Mouse (Mus musculus) brain, embryonic 18.5 days (tissue): ENCODE data around the gene Atg101.
"Not testable (repeated sequence)": the region's sequence is repeated elsewhere in the genome, so short reads cannot be mapped to it uniquely, and the experiment has no call there.

ENCODE experiments used
- DNase-seq: peaks from one replicate; pipeline ENCODE4 v3.0.0-alpha.2; 2012; ENCODE audit warnings: low read depth, low spot score

Atg101 gene

DNA sequence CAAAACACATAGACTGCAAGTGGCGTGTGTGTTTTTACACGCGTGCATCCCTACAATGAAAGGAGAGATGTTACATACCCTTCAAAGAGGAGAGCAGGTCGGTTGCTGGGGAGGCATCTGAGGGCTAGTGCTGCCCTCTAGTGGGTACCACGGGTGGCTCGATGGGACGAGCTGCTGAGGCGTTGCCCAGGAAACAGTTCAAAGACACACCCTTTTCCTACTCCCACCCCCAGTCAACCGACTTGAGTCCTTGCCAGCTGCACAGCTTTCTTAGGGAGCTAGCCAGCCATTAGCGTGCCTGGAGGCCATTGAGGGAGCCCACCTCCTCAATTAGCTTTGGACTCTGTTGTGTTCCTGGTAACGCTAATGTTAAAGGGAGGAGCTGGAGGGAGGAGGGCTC, 31.8 kb downstream of the Atg101 start:
- DNase-seq: peak; percentile 73

DNA sequence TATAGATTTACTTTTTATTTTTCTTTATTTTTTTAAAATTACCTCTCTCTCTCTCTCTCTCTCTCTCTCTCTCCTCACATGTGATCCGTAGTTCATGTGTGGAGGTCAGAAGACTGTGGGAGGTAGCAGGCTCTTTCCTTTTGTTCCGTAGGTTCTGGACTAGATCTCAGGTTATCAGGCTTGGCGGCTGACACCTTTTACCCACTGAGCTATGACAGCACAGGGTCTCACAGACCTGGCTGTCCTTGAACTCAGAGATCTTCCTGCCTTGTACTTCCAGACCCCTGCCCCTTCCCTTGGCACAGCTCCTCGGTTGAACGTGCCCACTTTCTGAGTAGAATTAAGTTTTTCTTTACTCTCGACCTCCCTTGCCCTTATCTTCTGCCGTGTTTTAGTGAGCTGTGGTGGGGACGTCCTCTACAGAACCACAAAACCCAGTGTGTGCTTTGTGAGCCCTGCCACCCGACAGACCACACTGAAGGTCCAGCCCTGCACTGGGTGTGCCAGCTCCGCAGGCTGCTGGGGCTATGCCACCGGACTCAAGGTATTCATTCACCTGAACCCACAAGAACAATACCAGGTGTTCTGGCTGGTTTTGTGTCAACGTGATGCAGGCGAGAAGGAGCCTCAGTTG, 32.3 kb downstream of the Atg101 start:
- no peak for DNase-seq

DNA sequence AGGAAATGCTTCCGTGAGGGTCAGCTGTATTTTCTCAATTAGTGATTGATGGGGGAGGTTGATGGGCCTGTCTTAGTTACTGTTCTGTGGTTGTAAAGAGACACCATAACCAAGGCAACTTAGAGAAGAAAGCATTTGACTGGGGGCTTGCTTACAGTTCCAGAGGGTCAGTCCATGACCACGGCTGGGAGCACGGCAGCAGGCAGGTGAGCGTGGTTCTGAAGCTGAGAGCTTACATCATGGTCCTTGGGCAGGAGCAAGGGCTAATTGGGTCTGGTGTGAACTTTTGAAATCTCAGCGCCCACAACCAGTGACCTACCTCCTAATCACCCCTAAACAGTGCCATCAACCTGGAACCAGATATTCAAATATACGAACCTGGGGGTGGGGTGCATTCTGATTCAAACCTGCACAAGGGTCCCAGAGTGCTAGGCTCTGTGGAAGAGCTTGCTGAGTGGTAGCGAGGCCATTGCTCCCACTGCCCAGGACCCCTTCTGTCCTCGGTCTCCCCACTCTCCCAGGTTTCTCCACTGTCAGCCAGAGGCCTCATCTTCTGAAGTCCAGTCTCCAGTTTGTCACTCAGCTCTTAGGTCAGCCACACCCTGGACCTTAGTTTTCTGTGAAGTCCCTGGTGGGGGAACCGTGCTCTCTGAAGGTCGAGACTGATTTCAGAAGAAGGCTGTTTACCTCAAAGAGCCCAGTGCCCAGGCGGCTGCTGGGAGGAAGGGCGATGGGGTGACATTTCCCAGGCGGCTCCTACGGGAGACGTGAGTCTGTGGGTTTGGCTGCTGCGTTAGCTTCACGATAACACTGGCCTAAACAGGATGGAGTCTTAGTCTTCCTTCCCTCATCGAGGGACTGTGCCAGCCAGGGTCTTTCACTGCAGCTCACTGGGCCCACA, 33.1 kb downstream of the Atg101 start:
- DNase-seq: no peak

DNA sequence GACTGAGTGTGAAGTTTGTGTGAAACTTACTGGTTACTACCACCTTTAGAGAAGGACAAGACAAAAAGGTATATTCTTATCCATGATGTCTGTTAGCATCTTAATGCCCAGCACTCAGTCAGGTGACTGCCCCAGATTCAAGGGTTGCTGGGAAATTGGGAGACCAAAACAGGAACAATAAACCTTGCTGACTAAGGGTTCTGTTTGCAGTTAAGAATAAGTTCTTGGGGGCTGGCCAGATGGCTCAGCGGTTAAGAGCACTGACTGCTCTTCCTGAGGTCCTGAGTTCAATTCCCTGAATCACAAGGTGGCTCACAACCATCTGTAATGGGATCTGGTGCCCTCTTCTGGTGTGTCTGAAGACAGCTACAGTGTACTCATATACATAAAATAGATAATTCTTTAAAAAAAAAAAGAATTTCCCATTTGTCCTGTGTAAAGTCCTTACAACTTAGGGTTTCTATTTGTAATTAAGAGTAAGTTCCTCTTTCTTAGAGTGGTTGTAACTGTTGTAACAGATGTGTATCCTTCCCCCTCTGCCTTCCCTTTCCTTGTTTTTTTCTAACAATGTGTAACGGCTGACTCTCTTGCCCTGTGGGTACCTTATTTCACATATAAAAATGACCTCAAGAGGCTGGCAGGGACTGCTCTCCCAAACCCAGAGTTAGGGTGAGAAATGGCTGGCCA, 33.9 kb downstream of the Atg101 start:
- no peak for DNase-seq

DNA sequence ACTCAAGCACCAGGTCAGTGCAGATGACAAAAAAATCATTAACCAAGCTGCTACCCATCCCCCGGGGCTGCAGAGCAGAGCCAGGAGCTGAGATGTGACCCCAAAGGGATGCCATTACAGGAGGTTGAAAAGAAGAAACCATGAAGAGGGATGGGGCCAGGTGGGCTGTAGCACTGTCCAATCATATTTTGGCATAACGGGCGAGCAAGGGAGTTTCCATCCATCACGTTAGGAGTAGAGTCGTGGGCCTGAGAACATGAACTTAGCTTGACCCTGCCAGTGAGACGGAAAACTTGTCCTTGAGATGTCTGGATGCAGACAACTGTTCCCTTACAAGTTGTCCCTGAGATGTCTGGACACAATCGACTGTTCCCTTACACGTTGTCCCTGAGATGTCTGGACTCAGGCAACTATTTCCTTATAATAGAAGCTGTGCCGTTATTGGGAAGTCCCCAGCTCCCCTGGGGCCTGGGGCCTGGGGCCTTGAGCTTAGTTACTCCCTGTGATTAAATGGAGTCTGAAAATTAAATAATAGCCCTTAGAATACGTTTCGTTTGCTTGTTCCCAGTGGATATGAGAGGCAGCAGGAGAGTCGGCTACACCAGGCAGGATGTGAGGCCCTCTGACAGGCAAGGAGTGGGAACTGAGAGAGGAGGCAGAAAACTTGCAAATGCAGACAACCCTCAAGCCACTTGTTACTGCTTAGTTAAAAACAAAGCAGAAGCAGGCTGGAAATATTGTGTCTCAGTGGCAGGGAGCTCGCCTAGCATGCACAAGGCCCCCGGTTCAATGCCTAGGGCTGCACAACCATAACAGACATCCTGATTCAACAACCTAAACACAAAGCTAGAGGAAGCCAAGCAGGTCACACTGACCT, 35.1 kb downstream of the Atg101 start:
- no peak for DNase-seq

DNA sequence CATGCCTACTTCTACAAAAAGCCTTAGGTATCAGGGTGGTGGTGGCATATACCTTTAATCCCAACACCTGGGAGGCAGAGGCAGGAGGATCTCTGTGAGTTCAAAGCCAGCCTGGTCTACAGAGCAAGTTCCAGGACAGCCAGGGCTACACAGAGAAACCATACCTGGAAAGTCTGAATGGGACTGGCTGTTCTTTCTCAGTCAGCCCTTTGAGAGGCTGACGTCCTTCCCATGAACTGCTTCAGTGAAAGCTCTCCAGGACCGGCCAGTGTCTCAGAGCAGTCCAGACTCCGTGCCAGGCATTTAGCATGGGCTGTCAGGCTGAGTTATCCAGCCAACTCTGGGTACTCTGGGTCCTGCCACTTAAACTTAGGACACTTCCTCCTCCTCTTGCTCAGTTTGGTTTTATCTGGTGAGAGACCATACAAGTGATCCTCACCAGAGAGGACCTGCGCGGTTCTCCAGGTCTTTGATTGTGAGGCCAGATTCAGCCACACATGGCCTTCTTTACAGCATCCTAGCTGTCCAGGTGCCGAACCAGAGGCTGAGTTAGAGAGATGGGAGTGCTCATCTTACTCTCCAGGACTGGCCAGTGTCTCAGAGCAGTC, 36.0 kb downstream of the Atg101 start:
- DNase-seq: no peak

DNA sequence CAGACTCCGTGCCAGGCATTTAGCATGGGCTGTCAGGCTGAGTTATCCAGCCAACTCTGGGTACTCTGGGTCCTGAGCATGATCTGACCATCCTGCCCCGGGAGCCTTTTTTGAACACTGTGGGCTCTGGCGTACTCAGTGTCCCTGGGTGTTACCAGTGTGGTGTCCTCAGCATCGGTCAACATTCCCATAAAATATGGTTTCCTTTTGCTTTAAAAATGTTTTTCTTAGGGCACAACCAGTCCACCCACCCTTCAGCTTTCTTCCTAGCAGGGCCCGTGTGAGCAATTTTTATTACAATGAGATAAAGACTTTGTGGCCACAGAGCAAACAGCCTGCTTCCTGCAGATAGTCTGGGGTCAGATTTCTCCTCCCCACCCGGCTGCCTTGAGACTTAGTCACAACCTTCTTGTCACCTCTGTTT, 36.6 kb downstream of the Atg101 start:
- DNase-seq: no peak

DNA sequence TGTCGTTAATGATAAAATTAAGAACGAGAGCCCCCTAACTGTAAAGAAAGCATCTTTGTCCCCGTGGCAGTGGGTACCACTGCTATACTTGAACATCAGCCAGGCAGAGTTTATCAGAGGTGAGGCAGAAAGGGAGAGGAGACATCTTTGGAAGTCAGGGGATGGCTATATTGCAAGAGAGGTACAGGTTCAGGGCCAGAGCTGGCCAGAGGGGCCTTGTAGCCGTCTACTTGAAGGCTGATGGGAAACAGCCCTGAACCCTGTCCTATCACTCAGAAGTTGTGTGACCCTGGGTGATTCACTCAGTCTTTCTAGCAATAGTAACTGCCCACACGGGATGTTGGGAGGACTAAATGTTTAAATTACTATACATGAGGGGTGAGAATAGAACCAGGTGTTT, 37.1 kb downstream of the Atg101 start:
- DNase-seq: no peak

DNA sequence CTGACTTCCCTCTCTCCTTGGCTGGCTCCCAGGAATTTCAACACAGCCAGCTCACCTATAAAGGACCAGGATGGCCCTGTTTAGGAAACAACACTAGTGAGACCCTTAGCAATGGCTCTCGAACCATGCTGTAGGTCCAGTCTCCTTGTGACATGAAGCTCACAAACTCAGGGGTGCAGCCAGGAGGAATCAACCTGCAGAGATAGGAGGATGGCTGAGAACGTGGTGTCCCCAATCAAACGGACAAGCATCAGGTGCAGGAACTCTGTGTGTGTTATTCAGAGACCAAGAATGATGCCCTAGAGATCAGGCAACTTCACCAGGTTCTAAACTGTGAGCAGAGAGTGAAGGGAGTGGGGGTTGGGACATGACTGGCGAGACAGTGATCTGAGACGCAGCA, 38.0 kb downstream of the Atg101 start:
- DNase-seq: no peak

DNA sequence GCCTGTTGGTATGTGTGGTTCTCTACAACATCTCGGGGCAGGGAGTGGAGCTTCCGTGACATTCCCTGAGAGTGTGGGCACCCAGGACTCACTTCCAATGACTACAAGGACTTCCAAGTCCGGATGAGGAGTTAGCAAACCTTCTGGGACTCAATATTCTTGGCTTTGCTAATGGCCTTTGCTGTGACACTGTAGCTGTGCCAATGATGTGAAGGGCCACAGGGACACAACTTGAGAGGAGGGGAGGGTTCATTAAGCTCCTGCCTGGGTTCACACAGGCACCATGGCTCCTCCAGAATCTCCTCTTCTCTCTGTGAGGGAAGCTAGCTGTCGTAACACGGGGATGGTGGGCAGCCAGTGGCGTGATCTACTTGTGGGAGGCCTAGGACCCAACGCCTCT, 38.6 kb downstream of the Atg101 start:
- no peak for DNase-seq

DNA sequence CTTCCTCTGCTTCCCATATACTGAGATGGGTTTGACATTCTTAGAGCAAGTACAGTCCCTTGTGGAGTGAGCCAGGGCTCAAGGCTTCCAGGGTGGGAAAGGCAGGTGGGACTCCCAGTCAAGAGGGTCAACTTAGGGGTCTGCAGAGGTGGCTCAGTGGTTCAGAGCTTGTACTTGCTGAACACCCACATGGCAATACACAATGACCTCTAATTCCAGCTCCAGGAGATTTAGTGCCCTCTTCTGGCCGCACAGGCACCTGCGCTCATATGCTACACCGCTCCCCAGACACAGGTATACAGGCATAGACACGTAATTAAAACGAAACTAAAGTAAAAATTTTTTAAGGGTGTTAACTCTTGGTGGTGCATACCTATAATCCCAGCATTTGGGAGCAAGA, 39.4 kb downstream of the Atg101 start:
- DNase-seq: no peak

DNA sequence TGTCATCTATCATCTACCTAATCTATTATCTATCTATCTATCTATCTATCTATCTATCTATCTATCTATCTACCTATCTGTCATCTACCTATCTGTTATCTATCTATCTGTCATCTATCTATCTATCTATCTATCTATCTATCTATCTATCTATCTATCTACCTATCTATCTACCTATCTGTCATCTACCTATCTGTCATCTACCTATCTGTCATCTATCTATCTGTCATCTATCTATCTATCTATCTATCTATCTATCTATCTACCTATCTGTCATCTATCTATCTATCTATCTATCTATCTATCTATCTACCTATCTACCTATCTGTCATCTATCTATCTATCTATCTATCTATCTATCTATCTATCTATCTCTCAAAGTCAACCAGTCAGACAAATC, 40.3 kb downstream of the Atg101 start:
- not testable (repeated sequence) for DNase-seq

DNA sequence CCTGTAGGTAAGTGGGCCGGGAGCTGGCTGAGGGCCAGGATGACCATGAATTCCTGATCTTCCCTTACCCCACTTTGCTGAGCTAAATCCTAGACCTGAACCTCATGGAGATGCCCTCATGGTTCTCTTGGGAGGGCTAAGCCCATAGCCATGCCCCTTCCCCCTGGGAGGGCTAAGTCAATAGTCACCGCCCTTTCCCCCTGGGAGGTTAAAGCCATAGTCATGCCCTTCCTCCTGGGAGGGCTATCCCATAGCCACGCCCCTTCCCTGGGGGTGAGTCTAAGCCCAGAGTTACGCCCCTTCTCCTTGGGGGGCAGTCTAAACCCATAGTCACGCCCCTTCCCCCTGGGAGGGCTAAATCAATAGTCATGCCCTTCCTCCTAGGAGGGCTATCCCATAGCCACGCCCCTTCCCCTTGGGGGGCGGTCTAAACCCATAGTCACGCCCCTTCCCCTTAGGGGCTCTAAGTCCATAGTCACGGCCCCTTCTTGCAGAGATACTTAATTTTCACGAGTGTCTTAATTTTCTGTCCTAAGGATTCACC, 42.0 kb downstream of the Atg101 start:
- DNase-seq: no peak

DNA sequence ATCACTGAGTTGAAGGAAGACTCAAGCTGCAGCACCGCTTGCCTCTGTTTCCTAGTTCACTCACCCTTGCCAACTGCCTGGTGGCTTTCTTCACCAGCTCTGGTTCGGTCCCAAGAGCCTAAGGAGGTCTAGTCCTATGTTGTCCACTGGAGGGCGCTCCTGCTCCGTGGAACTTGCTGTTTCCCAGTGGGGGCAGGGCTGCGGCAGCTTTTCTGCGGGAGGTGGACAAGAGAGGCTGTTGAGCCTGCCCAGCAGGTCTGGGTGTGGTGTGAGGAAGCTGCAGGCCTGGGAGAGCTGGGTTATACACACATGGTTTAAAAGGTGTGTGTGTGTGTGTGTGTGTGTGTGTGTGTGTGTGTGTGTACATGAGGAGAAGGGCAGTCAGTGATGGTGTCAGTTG, 43.2 kb downstream of the Atg101 start:
- no peak for DNase-seq

DNA sequence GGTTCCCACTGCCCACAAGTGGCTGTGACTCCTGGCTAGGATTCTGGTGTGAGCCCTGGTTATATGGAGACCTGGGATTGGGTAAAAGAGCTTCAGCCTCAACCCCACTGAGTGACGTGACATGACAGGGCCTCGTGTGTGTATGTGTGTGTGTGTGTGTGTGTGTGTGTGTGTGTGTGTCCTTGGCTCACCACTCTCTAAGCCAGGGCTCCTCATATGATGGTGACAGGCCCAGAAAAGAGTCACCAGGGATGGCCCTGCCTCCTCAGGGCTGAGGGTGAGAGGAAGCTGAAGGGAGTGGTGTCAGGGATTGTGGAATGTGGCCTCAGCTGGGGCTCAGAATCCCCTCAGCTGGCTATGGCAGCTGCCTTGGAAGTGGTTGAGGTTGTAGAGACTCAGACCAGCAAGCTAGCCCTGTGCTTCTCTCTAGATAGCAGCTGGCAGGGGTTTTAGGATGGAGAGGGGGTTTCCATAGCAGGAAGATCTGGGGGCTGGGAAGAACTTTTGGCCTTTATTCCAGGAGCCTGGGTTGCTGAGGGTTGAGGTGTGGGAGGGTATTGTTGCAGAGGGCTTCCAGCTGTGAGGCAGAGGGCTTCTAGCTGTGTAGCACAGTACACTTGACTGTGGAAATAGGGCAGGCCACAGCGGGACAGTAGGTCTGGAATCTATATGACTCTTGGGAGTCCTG, 44.9 kb downstream of the Atg101 start:
- DNase-seq: no peak

DNA sequence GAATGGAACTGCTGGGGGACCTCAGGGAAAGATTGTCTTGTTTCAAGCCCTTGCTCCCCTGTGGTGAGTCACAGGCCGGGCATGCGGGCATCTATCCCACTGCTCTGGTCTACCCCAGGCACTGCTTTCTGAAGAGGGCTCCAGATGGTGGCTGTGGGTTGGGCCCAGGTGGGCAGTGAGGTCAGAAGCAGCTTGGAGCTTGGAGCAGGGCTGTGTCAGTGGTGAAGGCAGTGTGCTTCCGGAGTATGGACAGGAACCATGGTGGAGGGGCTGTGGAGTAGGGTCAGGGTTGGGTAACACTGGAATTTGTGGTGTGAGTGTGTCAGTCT, 45.5 kb downstream of the Atg101 start:
- no peak for DNase-seq

DNA sequence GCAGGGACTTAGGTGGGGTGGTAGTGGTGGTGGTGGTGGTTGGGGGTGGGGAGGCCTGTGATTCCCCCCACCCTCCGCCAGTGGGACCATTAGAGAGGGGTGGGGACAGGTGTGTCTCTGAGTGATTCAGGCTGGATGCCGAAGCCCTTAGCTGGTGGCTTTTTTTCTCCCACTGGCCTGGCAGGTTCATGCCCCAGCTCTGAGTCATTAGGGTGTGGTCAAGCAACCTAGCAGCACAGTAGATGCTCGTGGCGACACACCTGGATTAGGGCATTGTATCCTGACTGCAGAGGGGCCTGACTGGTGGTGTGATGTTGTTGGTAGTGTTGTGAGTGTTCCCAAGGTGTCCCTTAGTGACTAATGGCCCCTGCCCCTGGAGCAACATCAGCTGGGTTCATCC, 47.0 kb downstream of the Atg101 start:
- no peak for DNase-seq

DNA sequence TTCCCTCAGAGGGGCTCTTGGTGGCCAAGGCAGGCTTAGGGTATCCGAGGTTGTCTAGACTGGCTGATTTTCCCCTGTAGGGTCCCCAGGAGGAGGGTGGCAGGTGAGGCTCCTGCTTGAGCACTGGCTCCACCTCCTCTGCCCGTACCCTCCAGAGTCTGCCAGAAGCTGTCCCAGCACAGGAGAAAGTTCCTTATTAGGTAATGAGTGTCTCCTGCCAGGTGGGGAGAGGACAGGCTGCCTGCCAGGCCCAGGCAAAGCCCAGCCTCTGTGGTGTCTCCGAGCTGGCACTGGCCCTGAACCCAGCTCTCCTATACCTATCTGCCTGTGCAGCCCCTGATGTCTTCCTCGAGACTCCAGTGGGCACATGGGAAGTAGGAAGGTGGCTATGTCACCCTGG, 48.3 kb downstream of the Atg101 start:
- DNase-seq: no peak

DNA sequence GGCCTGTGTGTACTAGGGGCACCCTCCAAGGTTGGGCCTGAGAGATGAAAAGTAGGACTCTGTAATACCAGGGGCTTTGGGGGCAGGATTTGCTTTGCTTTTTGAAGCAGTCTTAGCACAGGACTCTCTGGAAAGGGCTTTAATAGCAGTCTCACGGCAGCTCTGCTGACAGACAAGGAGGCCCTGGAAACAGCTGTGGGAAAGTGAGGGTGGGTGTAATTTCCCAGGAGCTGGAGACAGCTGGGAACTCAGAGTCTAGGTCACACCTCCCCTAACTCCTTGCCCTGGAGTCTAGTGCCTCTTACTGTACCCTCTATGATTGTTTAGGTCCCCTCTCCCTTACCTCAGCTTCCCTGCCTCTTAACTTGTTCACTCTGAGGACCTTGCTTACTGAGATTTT, 49.1 kb downstream of the Atg101 start:
- DNase-seq: no peak

DNA sequence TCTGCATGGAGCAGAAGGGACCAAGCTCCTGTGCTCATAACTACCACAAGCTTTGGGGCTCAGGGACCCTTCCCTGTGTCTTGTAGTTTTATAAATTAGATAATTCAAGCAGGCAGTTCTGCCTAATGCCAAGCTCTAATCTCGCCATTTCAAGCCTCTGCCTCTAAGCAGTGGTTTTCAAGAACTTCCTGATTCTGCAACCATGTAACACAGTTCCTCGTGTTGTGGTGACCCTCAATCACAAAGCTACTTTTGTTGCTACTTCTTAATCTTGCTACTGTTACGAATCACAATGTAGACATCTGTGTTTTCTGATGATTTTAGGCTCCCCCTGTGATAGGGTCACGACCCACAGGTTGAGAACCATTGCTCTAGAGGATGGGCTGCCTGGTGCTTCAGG, 49.6 kb downstream of the Atg101 start:
- no peak for DNase-seq
